Mouse (Mus musculus) lung, postnatal 0 days (tissue): Measurements from ENCODE around the gene Prep. TPM values are rescaled to one million over a fixed set of nuclear protein-coding genes. Genes with fewer than 3 reads are reported as not detected.

Experiments
- ATAC-seq: fragments of 200-750 bp; cut with Nextera tagmentation; 2 replicates; pipeline ENCODE4 v1.8.0; 2017; ENCODE audit warnings: moderate library complexity
- DNase-seq: peaks from one replicate; pipeline ENCODE4 v3.0.0-alpha.2; 2016; ENCODE audit warnings: low spot score
- H3K27ac ChIP-seq: fragments of 300-500 bp; sonication (generic); 2 replicates; pipeline ENCODE4 v1.5.1; 2014; ENCODE audit warnings: antibody characterized with exemption, mild to moderate bottlenecking, low read length, mixed read lengths
- H3K27me3 ChIP-seq: fragments of 300-500 bp; sonication (generic); replicated peaks from 2 replicates; pipeline ENCODE4 v1.6.1; 2014; ENCODE audit warnings: low read length, mixed read lengths; ENCODE audit not compliant: insufficient read depth
- H3K36me3 ChIP-seq: fragments of 300-500 bp; sonication (generic); 2 replicates; pipeline ENCODE4 v1.6.1; 2014; ENCODE audit warnings: low read length, mixed read lengths; ENCODE audit not compliant: insufficient read depth
- H3K4me1 ChIP-seq: fragments of 300-500 bp; sonication (generic); 2 replicates; pipeline ENCODE4 v1.6.1; 2014; ENCODE audit warnings: antibody characterized with exemption, low read depth, low read length, mixed read lengths; ENCODE audit not compliant: insufficient read depth
- H3K4me2 ChIP-seq: fragments of 300-500 bp; sonication (generic); replicated peaks from 2 replicates; pipeline ENCODE4 v1.6.1; 2014; ENCODE audit warnings: low read depth, mild to moderate bottlenecking, low read length, moderate library complexity, mixed read lengths
- H3K4me3 ChIP-seq: fragments of 300-500 bp; sonication (generic); 2 replicates; pipeline ENCODE4 v1.5.1; 2014; ENCODE audit warnings: low read depth, low read length
- H3K9ac ChIP-seq: fragments of 300-500 bp; sonication (generic); replicated peaks from 2 replicates; pipeline ENCODE4 v1.6.1; 2014; ENCODE audit warnings: low read depth, mild to moderate bottlenecking
- H3K9me3 ChIP-seq: fragments of 300-500 bp; sonication (generic); 2 replicates; pipeline ENCODE4 v1.6.1; 2016; ENCODE audit warnings: low read length, mixed read lengths
- CTCF ChIP-seq: IDR thresholded peaks from 2 replicates; pipeline ENCODE4 v1.5.1; 2016; ENCODE audit warnings: antibody characterized with exemption, mild to moderate bottlenecking
- EP300 ChIP-seq: IDR thresholded peaks from 2 replicates; pipeline ENCODE4 v1.6.1; 2016; ENCODE audit warnings: antibody characterized with exemption, mild to moderate bottlenecking, control low read depth
- WGBS: fragments of 180-500 bp; shearing (Covaris S2); extraction: QIAGEN DNeasy Blood & Tissue Kit; methylation state at CpG from one replicate; pipeline ENCODE4 v1.1.7; 2014; 5-methylcytosine and 5-hydroxymethylcytosine counted together
- polyA plus RNA-seq: library from polyadenylated mRNA; unstranded; fragments of >200 nt; fragmentation: Nextera tagmentation; extraction: Ambion mirVana; gene quantifications from 2 replicates; pipeline ENCODE4 v1.2.1, GENCODE M21; 2015

The Prep gene
- polyA plus RNA-seq: 20.1 and 22.6 TPM in 2 replicates

DNA sequence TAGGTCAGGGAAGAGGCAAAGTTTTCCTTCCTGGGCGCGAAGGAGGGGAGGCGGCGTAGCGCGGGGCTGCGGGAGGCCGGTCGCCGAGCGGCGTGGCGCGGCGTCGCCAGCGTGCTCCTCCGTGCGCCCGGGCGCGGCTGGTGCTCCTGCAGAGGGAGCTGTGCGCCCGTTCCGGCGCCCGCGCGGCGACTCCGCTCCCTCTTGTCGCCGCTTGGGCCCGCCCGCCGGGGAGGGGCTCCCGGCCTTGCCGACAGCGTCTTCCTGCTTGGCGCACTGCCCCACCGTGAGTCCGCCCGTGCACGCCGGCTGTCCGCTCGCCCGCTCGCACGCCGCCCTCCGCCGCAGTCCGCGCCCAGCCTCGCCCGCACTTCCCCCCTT lies at the start of gene Prep:
TSS of gene Prep (plus strand) at position 273 of the 378 bp plus-strand sequence.
- peak within 1 kb of the TSS; percentile 96 for H3K4me3 ChIP-seq
- TF ChIP-seq CTCF (peak; percentile 66), EP300 (no peak)
- no peaks in the 10 kb centered on the region for H3K36me3 ChIP-seq
- H3K4me1 ChIP-seq: peaks cover 11% of the 10 kb centered on the region
- H3K4me2 ChIP-seq: peak within 1 kb of the TSS; percentile 87
- H3K27me3 ChIP-seq: no peaks in the 10 kb centered on the region
- WGBS: under 1% methylated on average over 31 of the region's 57 CpGs
- ATAC-seq: peak; percentile 97
- H3K9ac ChIP-seq: peak within 1 kb of the TSS; percentile 87
- H3K9me3 ChIP-seq: no peaks in the 10 kb centered on the region
- peak; percentile 96 for DNase-seq
- peak within 1 kb of the TSS; percentile 90 for H3K27ac ChIP-seq

GRCm38 (mm10) chr10:45017352-45017751 lies 49.7 kb upstream of the Prep start:
- no peaks in the 10 kb centered on the region for H3K9me3 ChIP-seq

DNA sequence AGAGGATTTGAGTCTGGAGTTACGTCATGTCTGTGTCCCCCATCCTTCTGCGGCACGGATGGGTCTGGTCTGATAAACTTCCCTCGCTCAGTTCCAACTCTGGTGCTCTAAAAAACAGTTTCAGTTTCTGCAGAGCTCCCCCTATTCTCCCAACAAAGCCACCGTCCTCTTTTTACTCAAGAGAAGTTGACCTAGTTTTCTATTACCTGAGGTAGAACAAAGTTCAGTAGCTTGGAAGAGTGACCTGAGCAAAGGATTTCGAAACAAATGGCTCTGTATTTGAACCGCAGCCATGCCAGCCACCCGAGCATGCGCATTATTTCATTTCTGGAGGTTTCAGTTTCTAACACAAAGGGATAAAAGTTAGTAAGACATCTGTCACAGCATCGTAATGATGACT lies 49.2 kb upstream of the Prep start:
- Histone ChIP-seq H3K27me3 (no peaks in the 10 kb centered on the region), H3K4me2 (no peak overlapping the region), H3K4me1 (no peaks in the 10 kb centered on the region), H3K9ac (no peak overlapping the region), H3K27ac (no peak overlapping the region), H3K36me3 (no peaks in the 10 kb centered on the region), H3K9me3 (no peaks in the 10 kb centered on the region), H3K4me3 (no peak overlapping the region)
- TF ChIP-seq CTCF (no peak), EP300 (no peak)
- DNase-seq (no peak), ATAC-seq (no peak)
- WGBS: 78% methylated on average over 10 of the region's 10 CpGs

More at GRCm38 (mm10) chr10:45017352-45017751, 49.7 kb upstream of the Prep start:
- Histone ChIP-seq H3K9ac (no peak overlapping the region), H3K36me3 (no peaks in the 10 kb centered on the region), H3K4me3 (no peak overlapping the region), H3K27ac (no peak overlapping the region), H3K4me1 (no peaks in the 10 kb centered on the region), H3K27me3 (no peaks in the 10 kb centered on the region), H3K4me2 (no peak overlapping the region)
- no peak for TF ChIP-seq EP300
- TF ChIP-seq CTCF: no peak
- DNase-seq (no peak), ATAC-seq (no peak)
- WGBS: 88% methylated on average over 13 of the region's 13 CpGs

DNA sequence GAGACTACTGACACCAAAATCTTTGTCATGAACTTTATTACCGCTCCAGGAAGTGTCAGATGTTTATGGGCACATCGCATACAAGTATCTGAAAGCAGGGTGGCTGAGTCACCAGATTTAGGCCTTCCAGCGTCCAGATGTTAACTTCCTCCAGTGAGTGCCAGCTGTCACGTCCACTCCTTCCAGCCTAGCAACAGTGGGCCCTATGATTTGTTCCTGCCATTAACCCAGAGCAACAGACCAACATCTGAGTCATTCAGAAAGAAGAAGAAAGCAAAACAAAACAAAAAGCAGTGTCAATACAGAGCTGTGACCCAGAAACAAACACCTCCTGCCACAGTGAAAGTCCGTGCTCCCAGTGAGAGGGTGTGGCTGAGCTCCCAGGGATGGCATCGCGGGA lies 47.6 kb upstream of the Prep start:
- Histone ChIP-seq H3K27ac (no peak overlapping the region), H3K4me1 (no peaks in the 10 kb centered on the region), H3K4me2 (no peak overlapping the region), H3K4me3 (no peak overlapping the region), H3K27me3 (no peaks in the 10 kb centered on the region), H3K9ac (no peak overlapping the region), H3K36me3 (no peaks in the 10 kb centered on the region), H3K9me3 (no peaks in the 10 kb centered on the region)
- peak; percentile 37; the same call in 1 of the 2 replicates for ATAC-seq
- 46% methylated on average over 7 of the region's 7 CpGs for WGBS
- no peak for DNase-seq
- TF ChIP-seq EP300: no peak
- TF ChIP-seq CTCF: no peak

DNA sequence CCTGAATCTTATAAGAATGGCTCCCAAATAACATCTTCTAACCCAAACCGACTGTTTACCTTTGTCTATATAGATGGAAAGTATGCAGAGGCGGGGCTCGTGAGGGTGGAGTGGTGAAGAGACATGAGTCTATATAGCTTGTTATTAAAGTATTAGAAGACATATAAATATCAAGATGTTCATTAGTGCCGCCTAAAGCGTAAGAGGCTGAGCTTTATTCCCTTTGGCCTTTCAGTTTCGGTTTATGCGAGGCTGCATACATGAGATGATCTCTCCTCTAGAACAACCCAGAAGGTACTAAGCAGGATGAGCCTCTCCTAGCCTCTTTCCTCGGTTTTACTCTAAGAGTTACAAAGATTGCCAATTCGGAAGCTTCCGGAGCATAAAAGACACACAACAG lies 47.2 kb upstream of the Prep start:
- no peaks in the 10 kb centered on the region for H3K36me3 ChIP-seq
- H3K4me1 ChIP-seq: no peaks in the 10 kb centered on the region
- no peak overlapping the region for H3K4me3 ChIP-seq
- no peaks in the 10 kb centered on the region for H3K9me3 ChIP-seq
- 85% methylated on average over 10 of the region's 10 CpGs for WGBS
- H3K9ac ChIP-seq: no peak overlapping the region
- ATAC-seq (no peak), DNase-seq (no peak)
- no peak overlapping the region for H3K4me2 ChIP-seq
- H3K27ac ChIP-seq: no peak overlapping the region
- no peaks in the 10 kb centered on the region for H3K27me3 ChIP-seq
- no peak for TF ChIP-seq EP300
- TF ChIP-seq CTCF: no peak

GRCm38 (mm10) chr10:45020291-45020690 lies 46.7 kb upstream of the Prep start:
- WGBS: 83% methylated on average over 10 of the region's 10 CpGs
- DNase-seq: no peak
- H3K4me3 ChIP-seq: no peak overlapping the region
- no peak overlapping the region for H3K27ac ChIP-seq
- no peak for ATAC-seq
- H3K4me2 ChIP-seq: no peak overlapping the region
- no peak for TF ChIP-seq EP300
- TF ChIP-seq CTCF: no peak
- H3K9ac ChIP-seq: no peak overlapping the region
- H3K4me1 ChIP-seq: no peaks in the 10 kb centered on the region
- H3K27me3 ChIP-seq: no peaks in the 10 kb centered on the region
- no peaks in the 10 kb centered on the region for H3K36me3 ChIP-seq
- no peaks in the 10 kb centered on the region for H3K9me3 ChIP-seq

GRCm38 (mm10) chr10:45025184-45025583 lies 41.8 kb upstream of the Prep start:
- Histone ChIP-seq H3K9me3 (no peaks in the 10 kb centered on the region), H3K4me1 (no peaks in the 10 kb centered on the region), H3K4me2 (no peak overlapping the region), H3K27me3 (no peaks in the 10 kb centered on the region), H3K9ac (no peak overlapping the region), H3K27ac (no peak overlapping the region), H3K36me3 (no peaks in the 10 kb centered on the region), H3K4me3 (no peak overlapping the region)
- ATAC-seq (no peak), DNase-seq (no peak)
- WGBS: 38% methylated on average over 4 of the region's 4 CpGs
- no peak for TF ChIP-seq EP300
- TF ChIP-seq CTCF: no peak
